Comparison of ENCODE assay signal across 8 mouse cellular contexts in the genomic region with DNA sequence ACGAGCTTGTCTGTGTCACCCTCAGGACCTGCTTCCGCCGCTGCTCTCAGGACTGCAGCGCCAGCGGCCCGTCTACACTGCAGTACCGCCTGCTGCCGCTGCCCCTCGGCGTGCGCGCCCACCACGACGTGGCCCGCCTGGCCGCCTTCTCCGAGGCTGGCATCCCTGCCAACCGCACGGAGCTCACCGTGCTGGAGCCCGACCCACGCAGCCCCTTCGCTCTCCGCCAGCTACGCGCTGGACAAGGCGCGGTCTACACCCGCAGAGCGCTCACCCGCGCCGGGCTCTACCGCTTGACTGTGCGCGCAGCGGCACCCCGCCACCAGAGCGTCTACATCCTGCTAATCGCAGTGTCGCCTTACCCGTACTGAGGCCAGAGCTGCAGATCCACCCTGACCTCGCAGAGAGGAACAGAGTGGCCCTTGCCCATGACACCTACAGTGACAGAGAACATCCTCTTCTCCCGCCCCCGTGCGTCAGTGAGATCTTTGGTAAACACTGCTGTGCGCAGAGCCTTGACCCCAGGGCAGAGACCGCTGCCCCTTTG. TPM values are rescaled to one million over a fixed set of nuclear protein-coding genes. Genes with fewer than 3 reads are reported as not detected.
DNase-seq lines count a peak whose midpoint lies in the region; ATAC-seq and TF ChIP-seq lines count a peak whose summit lies in the region.

No protein-coding gene starts in this region.

- no peak for TF ChIP-seq POLR2A in brain, embryonic 14.5 days (IDR thresholded peaks at IDR 0.05; ENCODE audit: borderline replicate concordance, extremely low read depth, insufficient read depth, insufficient read length, poor library complexity, severe bottlenecking)

- peaks cover 57% of the 10 kb centered on the region for H3K27me3 ChIP-seq in limb, embryonic 10.5 days (ENCODE audit: low read depth, poor library complexity, severe bottlenecking)
- peaks cover 28% of the 10 kb centered on the region for H3K27me3 ChIP-seq in midbrain, embryonic 11.5 days (ENCODE audit: control insufficient read depth, insufficient read depth, low read length)
- H3K27me3 ChIP-seq in stomach, embryonic 16.5 days (ENCODE audit: control insufficient read depth, insufficient read depth, low read length) = no peaks in the 10 kb centered on the region

- H3K27ac ChIP-seq in left cerebral cortex, adult 2 months = no peak overlapping the region
- H3K27ac ChIP-seq in limb, embryonic 10.5 days = peak overlapping the region; percentile 63
- no peak overlapping the region for H3K27ac ChIP-seq in midbrain, embryonic 11.5 days (ENCODE audit: low read depth, low read length)
- peak overlapping the region; percentile 94 for H3K27ac ChIP-seq in stomach, embryonic 16.5 days (ENCODE audit: low read length)

- no peaks in the 10 kb centered on the region for H3K36me3 ChIP-seq in limb, embryonic 10.5 days
- no peaks in the 10 kb centered on the region for H3K36me3 ChIP-seq in midbrain, embryonic 11.5 days (ENCODE audit: control insufficient read depth, insufficient read depth, low read length)
- H3K36me3 ChIP-seq in stomach, embryonic 16.5 days (ENCODE audit: control insufficient read depth, insufficient read depth, low read length) = no peaks in the 10 kb centered on the region

- H3K4me3 ChIP-seq in left cerebral cortex, adult 2 months = peak overlapping the region; percentile 21; the same call in 1 of the 2 replicates
- H3K4me3 ChIP-seq in limb, embryonic 10.5 days = peak overlapping the region; percentile 63
- peak overlapping the region; percentile 33 for H3K4me3 ChIP-seq in midbrain, embryonic 11.5 days (ENCODE audit: low read depth, low read length)
- peak overlapping the region; percentile 46 for H3K4me3 ChIP-seq in stomach, embryonic 16.5 days (replicated peaks; ENCODE audit: low read length)

- peak overlapping the region; percentile 80 for H3K4me2 ChIP-seq in midbrain, embryonic 11.5 days
- peak overlapping the region; percentile 85 for H3K4me2 ChIP-seq in stomach, embryonic 16.5 days (ENCODE audit: low read depth, low read length)

- ATAC-seq in hematopoietic stem cell, adult 5-6 weeks (replicated peaks in 1 of 2; ENCODE audit: insufficient read depth in 1 of 2, low FRiP score in 2 of 2, low TSS enrichment in 1 of 2, low read depth in 1 of 2, poor library complexity in 2 of 2, severe bottlenecking in 2 of 2) = peak; percentile 53 to 57; a peak in 3 of 4 replicates
- 0 out of 2 replicates have a peak, but pooled peaks have one; percentile 59 for ATAC-seq in midbrain, embryonic 11.5 days (ENCODE audit: low FRiP score)
- peak; percentile 12; the same call in 1 of the 2 replicates for ATAC-seq in stomach, embryonic 16.5 days (ENCODE audit: insufficient read depth, low FRiP score)
- ATAC-seq in erythroid progenitor cell, adult 5-6 weeks (replicated peaks; ENCODE audit: low FRiP score, poor library complexity, severe bottlenecking) = no peak

- no peaks in the 10 kb centered on the region for H3K9me3 ChIP-seq in limb, embryonic 10.5 days (replicated peaks)
- no peaks in the 10 kb centered on the region for H3K9me3 ChIP-seq in midbrain, embryonic 11.5 days (ENCODE audit: control insufficient read depth, low read length)
- no peaks in the 10 kb centered on the region for H3K9me3 ChIP-seq in stomach, embryonic 16.5 days (replicated peaks; ENCODE audit: control insufficient read depth, low read length)

- WGBS in limb, embryonic 10.5 days = 1% methylated on average over 48 of the region's 48 CpGs
- WGBS in midbrain, embryonic 11.5 days = under 1% methylated on average over 48 of the region's 48 CpGs
- whole genome bisulfite sequencing in stomach, embryonic 16.5 days = 2% methylated on average over 48 of the region's 48 CpGs

- H3K4me1 ChIP-seq in limb, embryonic 10.5 days = peaks cover 42% of the 10 kb centered on the region
- H3K4me1 ChIP-seq in midbrain, embryonic 11.5 days (ENCODE audit: control insufficient read depth, insufficient read depth, low read length) = peaks cover 6% of the 10 kb centered on the region; the same call in 1 of the 2 replicates
- H3K4me1 ChIP-seq in stomach, embryonic 16.5 days (ENCODE audit: control insufficient read depth, insufficient read depth, low read length) = peaks cover 22% of the 10 kb centered on the region

- intact Hi-C loops in left cerebral cortex, adult 2 months (cut with DNase I) = no loop called here

- TF ChIP-seq CTCF in left cerebral cortex, adult 2 months (IDR thresholded peaks at IDR 0.05) = peak; percentile 58
- peak; percentile 60 for TF ChIP-seq CTCF in brain, embryonic 14.5 days (IDR thresholded peaks at IDR 0.05; ENCODE audit: borderline replicate concordance, extremely low read depth, insufficient read depth, insufficient read length)

- DNase-seq in left cerebral cortex, adult 2 months (ENCODE audit: extremely low spot score in 1 of 2, low spot score in 2 of 2) = peak; percentile 21 to 44
- DNase-seq in left cerebral cortex, adult 8-10 months (ENCODE audit: low spot score in 2 of 2) = no peak
- DNase-seq in brain, embryonic 14.5 days (ENCODE audit: low read depth) = peak; percentile 69
- DNase-seq in limb, embryonic 10.5 days (ENCODE audit: low spot score) = peak; percentile 80
- peak; percentile 94 for DNase-seq in midbrain, embryonic 11.5 days (ENCODE audit: low spot score, missing footprints)

- H3K9ac ChIP-seq in midbrain, embryonic 11.5 days (ENCODE audit: low read length) = peak overlapping the region; percentile 54
- H3K9ac ChIP-seq in stomach, embryonic 16.5 days (ENCODE audit: low read length) = peak overlapping the region; percentile 81

RNA-seq across cellular contexts. Expression of a gene that starts 9.9 kb away (rescaled TPM):
- total RNA-seq in left cerebral cortex, adult 2 months (2021) = 10 to 100 TPM; 27.7 to 27.8 TPM
- total RNA-seq in left cerebral cortex, adult 8-10 months (2022) = 10 to 100 TPM; 53.8 to 61.2 (median 56.4) TPM
- polyA plus RNA-seq in brain, embryonic 14.5 days (2012; rRNA removed) = 6.8 and 8.5 TPM in 2 replicates
- total RNA-seq in hematopoietic stem cell, adult 5-6 weeks (2017) = 47.6 and 63.3 TPM in 2 replicates
- polyA plus RNA-seq in limb, embryonic 10.5 days (2016; fragmentation: Nextera tagmentation; extraction: Ambion mirVana) = 6.1 and 6.8 TPM in 2 replicates
- polyA plus RNA-seq in midbrain, embryonic 11.5 days (2014; fragmentation: Nextera tagmentation; extraction: Ambion mirVana) = 9.6 and 10.3 TPM in 2 replicates
- 212 and 226 TPM in 2 replicates for polyA plus RNA-seq in stomach, embryonic 16.5 days (2015; fragmentation: Nextera tagmentation; extraction: Ambion mirVana)
- total RNA-seq in erythroid progenitor cell, adult 5-6 weeks (2015; ENCODE audit: low replicate concordance) = 5.0 and 15.1 TPM in 2 replicates
- 3.9 and 6.1 TPM in 2 replicates for total RNA-seq in erythroid progenitor cell, adult 5-6 weeks (2017; ENCODE audit: low replicate concordance)

Comparison
In these comparisons a context has a peak if more than half of its experiments do, and no peak if none do; other contexts are left out.
1. DNase-seq: peak in left cerebral cortex, adult 2 months (2 of 2), brain, embryonic 14.5 days (single experiment), limb, embryonic 10.5 days (single experiment) and midbrain, embryonic 11.5 days (single experiment); none in left cerebral cortex, adult 8-10 months (0 of 2).
2. H3K27ac ChIP-seq: peak in limb, embryonic 10.5 days (single experiment) and stomach, embryonic 16.5 days (single experiment); none in left cerebral cortex, adult 2 months (single experiment) and midbrain, embryonic 11.5 days (single experiment).
3. Peak in every context shown above with its lines, with median percentiles within 50 percentile points of each other: H3K4me3 ChIP-seq.